Comparison of ENCODE assay signal across 8 mouse cellular contexts in genomic region chr3:148867618-148868017, GRCm38 (mm10).
A peak's percentile ranks its signal among the peaks of the same experiment; 100 is the strongest.
DNase-seq lines count a peak whose midpoint lies in the region; ATAC-seq and TF ChIP-seq lines count a peak whose summit lies in the region.
"Had no signal": no experiment of that assay in that cellular context is flagged by ENCODE, and none has a peak within 500 bp of the region (broad histone marks: within the 10 kb centered on the region; RNA-seq: fewer than 3 reads in every experiment).

No protein-coding gene starts in this region.

- no peaks in the 10 kb centered on the region for H3K36me3 ChIP-seq in midbrain, embryonic 13.5 days
- no peaks in the 10 kb centered on the region for H3K36me3 ChIP-seq in midbrain, postnatal 0 days (ENCODE audit: insufficient read depth, low read length)
- H3K36me3 ChIP-seq in liver, embryonic 13.5 days, result no peaks in the 10 kb centered on the region

- no peak for DNase-seq in midbrain, postnatal 0 days (ENCODE audit: low spot score)
- DNase-seq in liver, embryonic 13.5 days, result no peak
- DNase-seq in thymus, postnatal 25 days, result peak; percentile 25
- DNase-seq in right cerebral cortex, adult 18-20 months, result no peak
- no peak for DNase-seq in testis, postnatal 14 days (ENCODE audit: low spot score)

- no peak; the same call in 1 of the 2 replicates for TF ChIP-seq CTCF in midbrain, postnatal 0 days (IDR thresholded peaks at IDR 0.05)

- H3K4me2 ChIP-seq in midbrain, embryonic 13.5 days (replicated peaks), result no peak overlapping the region
- H3K4me2 ChIP-seq in midbrain, postnatal 0 days (ENCODE audit: low read depth, low read length, poor library complexity, severe bottlenecking), result no peak overlapping the region
- H3K4me2 ChIP-seq in liver, embryonic 13.5 days, result no peak overlapping the region

- H3K4me3 ChIP-seq in midbrain, embryonic 13.5 days (replicated peaks), result no peak overlapping the region
- H3K4me3 ChIP-seq in midbrain, postnatal 0 days (ENCODE audit: low read depth, low read length), result no peak overlapping the region
- no peak overlapping the region for H3K4me3 ChIP-seq in liver, embryonic 13.5 days (replicated peaks)

- peaks cover 23% of the 10 kb centered on the region for H3K4me1 ChIP-seq in midbrain, embryonic 13.5 days (replicated peaks)
- no peaks in the 10 kb centered on the region for H3K4me1 ChIP-seq in midbrain, postnatal 0 days (ENCODE audit: insufficient read depth, low read length)
- peaks cover 11% of the 10 kb centered on the region for H3K4me1 ChIP-seq in liver, embryonic 13.5 days (replicated peaks)

- 48% methylated on average over 8 of the region's 8 CpGs for WGBS in midbrain, embryonic 13.5 days
- WGBS in midbrain, postnatal 0 days, result 40% methylated on average over 8 of the region's 8 CpGs
- 13% methylated on average over 8 of the region's 8 CpGs for WGBS in liver, embryonic 13.5 days (ENCODE audit: insufficient replicate concordance)

- no peaks in the 10 kb centered on the region for H3K27me3 ChIP-seq in midbrain, embryonic 13.5 days
- H3K27me3 ChIP-seq in midbrain, postnatal 0 days (ENCODE audit: insufficient read depth, low read length), result no peaks in the 10 kb centered on the region
- H3K27me3 ChIP-seq in liver, embryonic 13.5 days, result no peaks in the 10 kb centered on the region

- no peaks in the 10 kb centered on the region for H3K9me3 ChIP-seq in midbrain, embryonic 13.5 days
- H3K9me3 ChIP-seq in midbrain, postnatal 0 days (ENCODE audit: low read length), result no peaks in the 10 kb centered on the region
- H3K9me3 ChIP-seq in liver, embryonic 13.5 days (replicated peaks), result no peaks in the 10 kb centered on the region

- no peak overlapping the region for H3K9ac ChIP-seq in midbrain, embryonic 13.5 days (replicated peaks)
- no peak overlapping the region for H3K9ac ChIP-seq in midbrain, postnatal 0 days (replicated peaks; ENCODE audit: low read length, poor library complexity, severe bottlenecking)
- no peak overlapping the region for H3K9ac ChIP-seq in liver, embryonic 13.5 days

- no peak for ATAC-seq in midbrain, embryonic 13.5 days
- ATAC-seq in midbrain, postnatal 0 days (ENCODE audit: low FRiP score), result no peak
- ATAC-seq in common myeloid progenitor, adult 5-6 weeks (replicated peaks; ENCODE audit: low read depth, poor library complexity, severe bottlenecking), result peak; percentile 92
- ATAC-seq in liver, embryonic 13.5 days (ENCODE audit: low read depth), result peak; percentile 50; the same call in 1 of the 2 replicates
- ATAC-seq: intestine, postnatal 0 days had no signal

- H3K27ac ChIP-seq in midbrain, embryonic 13.5 days, result 0 out of 2 replicates have a peak overlapping the region, but pooled peaks have one; percentile 25
- H3K27ac ChIP-seq in midbrain, postnatal 0 days (ENCODE audit: low read depth, low read length), result no peak overlapping the region
- no peak overlapping the region for H3K27ac ChIP-seq in liver, embryonic 13.5 days

Comparison
In these comparisons a context has a peak if more than half of its experiments do, and no peak if none do; other contexts are left out.
1. ATAC-seq: peak in common myeloid progenitor, adult 5-6 weeks (single experiment) and liver, embryonic 13.5 days (single experiment); none in midbrain, embryonic 13.5 days (single experiment) and midbrain, postnatal 0 days (single experiment).